22 mouse cellular contexts compared by ENCODE assay signal in genomic region chr2:104318259-104318658, GRCm38 (mm10).
A peak's percentile ranks its signal among the peaks of the same experiment; 100 is the strongest.
DNase-seq lines count a peak whose midpoint lies in the region; ATAC-seq lines count a peak whose summit lies in the region.
"Had no signal": no experiment of that assay in that cellular context is flagged by ENCODE, and none has a peak within 500 bp of the region (broad histone marks: within the 10 kb centered on the region; RNA-seq: fewer than 3 reads in every experiment).

No protein-coding gene starts in this region.

- no peaks in the 10 kb centered on the region for H3K36me3 ChIP-seq in forebrain, embryonic 16.5 days (ENCODE audit: control insufficient read depth, insufficient read depth)
- no peaks in the 10 kb centered on the region for H3K36me3 ChIP-seq in forebrain, embryonic 12.5 days (replicated peaks)
- H3K36me3 ChIP-seq in neural tube, embryonic 15.5 days = no peaks in the 10 kb centered on the region
- H3K36me3 ChIP-seq: embryonic facial prominence, embryonic 12.5 days; G1E; heart, embryonic 15.5 days; limb, embryonic 12.5 days; liver, embryonic 12.5 days; midbrain, embryonic 15.5 days had no signal

- H3K27ac ChIP-seq in forebrain, embryonic 16.5 days (ENCODE audit: low read length) = peak overlapping the region; percentile 79
- H3K27ac ChIP-seq in forebrain, embryonic 12.5 days = no peak overlapping the region
- H3K27ac ChIP-seq in neural tube, embryonic 15.5 days (replicated peaks) = 0 out of 2 replicates have a peak overlapping the region, but pooled peaks have one; percentile 46
- H3K27ac ChIP-seq: embryonic facial prominence, embryonic 12.5 days; heart, embryonic 15.5 days; limb, embryonic 12.5 days; liver, embryonic 12.5 days had no signal

- WGBS in forebrain, embryonic 16.5 days = 63% methylated on average over 2 of the region's 2 CpGs
- WGBS in forebrain, embryonic 12.5 days = 76% methylated on average over 2 of the region's 2 CpGs
- WGBS in neural tube, embryonic 15.5 days = 67% methylated on average over 2 of the region's 2 CpGs

- H3K9ac ChIP-seq in forebrain, embryonic 16.5 days (replicated peaks; ENCODE audit: low read depth, low read length) = no peak overlapping the region
- no peak overlapping the region for H3K9ac ChIP-seq in forebrain, embryonic 12.5 days
- no peak overlapping the region for H3K9ac ChIP-seq in neural tube, embryonic 15.5 days (replicated peaks)
- H3K9ac ChIP-seq: embryonic facial prominence, embryonic 12.5 days; heart, embryonic 15.5 days; limb, embryonic 12.5 days; liver, embryonic 12.5 days; midbrain, embryonic 15.5 days had no signal

- peak; percentile 75 for DNase-seq in left cerebral cortex, postnatal 4 days
- DNase-seq in left cerebral cortex, adult 9 months (ENCODE audit: low spot score in 2 of 2) = no peak
- peak; percentile 75 for DNase-seq in cerebellum, adult 9-10 months
- no peak for DNase-seq in urinary bladder, postnatal 14 days (ENCODE audit: low spot score)
- DNase-seq: gastrocnemius, postnatal 10 days; heart, adult 18-20 months; heart, postnatal 4 days; kidney, adult 2 months; lung, adult 2 months; thymus, postnatal 14 days had no signal

- H3K4me2 ChIP-seq in forebrain, embryonic 16.5 days (ENCODE audit: low read length) = peak overlapping the region; percentile 23; the same call in 1 of the 2 replicates
- H3K4me2 ChIP-seq in forebrain, embryonic 12.5 days = no peak overlapping the region
- no peak overlapping the region for H3K4me2 ChIP-seq in neural tube, embryonic 15.5 days
- H3K4me2 ChIP-seq: embryonic facial prominence, embryonic 12.5 days; heart, embryonic 15.5 days; limb, embryonic 12.5 days; liver, embryonic 12.5 days; midbrain, embryonic 15.5 days had no signal

- no peak for ATAC-seq in forebrain, embryonic 16.5 days
- no peak for ATAC-seq in forebrain, embryonic 12.5 days (ENCODE audit: low FRiP score)
- no peak for ATAC-seq in neural tube, embryonic 15.5 days (ENCODE audit: low FRiP score)
- ATAC-seq in CD4-positive, CD25-positive, alpha-beta regulatory T cell, adult 4 months = no peak
- ATAC-seq: activated CD4-positive, CD25-positive, alpha-beta regulatory T cell, adult 4 months; liver, embryonic 12.5 days had no signal

- intact Hi-C loops in left cerebral cortex, postnatal 4 days (cut with DNase I) = no loop called here

- H3K27me3 ChIP-seq in forebrain, embryonic 16.5 days (replicated peaks; ENCODE audit: control insufficient read depth, insufficient read depth, low read length) = no peaks in the 10 kb centered on the region
- no peaks in the 10 kb centered on the region for H3K27me3 ChIP-seq in forebrain, embryonic 12.5 days
- no peaks in the 10 kb centered on the region for H3K27me3 ChIP-seq in neural tube, embryonic 15.5 days (replicated peaks)
- H3K27me3 ChIP-seq: embryonic facial prominence, embryonic 12.5 days; heart, embryonic 15.5 days; limb, embryonic 12.5 days; midbrain, embryonic 15.5 days had no signal

- no peak overlapping the region for H3K4me3 ChIP-seq in forebrain, embryonic 16.5 days (replicated peaks; ENCODE audit: low read length)
- no peak overlapping the region for H3K4me3 ChIP-seq in forebrain, embryonic 12.5 days (replicated peaks)
- H3K4me3 ChIP-seq in neural tube, embryonic 15.5 days (replicated peaks) = no peak overlapping the region
- H3K4me3 ChIP-seq: embryonic facial prominence, embryonic 12.5 days; heart, embryonic 15.5 days; limb, embryonic 12.5 days; liver, embryonic 12.5 days; megakaryocyte, embryonic 14.5 days; midbrain, embryonic 15.5 days had no signal

- H3K9me3 ChIP-seq in forebrain, embryonic 16.5 days (ENCODE audit: control insufficient read depth, low read length) = no peaks in the 10 kb centered on the region
- no peaks in the 10 kb centered on the region for H3K9me3 ChIP-seq in forebrain, embryonic 12.5 days
- H3K9me3 ChIP-seq in neural tube, embryonic 15.5 days (replicated peaks) = no peaks in the 10 kb centered on the region
- H3K9me3 ChIP-seq: embryonic facial prominence, embryonic 12.5 days; G1E; heart, embryonic 15.5 days; limb, embryonic 12.5 days; liver, embryonic 12.5 days; megakaryocyte, embryonic 14.5 days; midbrain, embryonic 15.5 days had no signal

- H3K4me1 ChIP-seq in forebrain, embryonic 16.5 days (replicated peaks; ENCODE audit: control insufficient read depth, insufficient read depth, low read length) = peaks cover 37% of the 10 kb centered on the region
- peaks cover 3% of the 10 kb centered on the region; the same call in 1 of the 2 replicates for H3K4me1 ChIP-seq in forebrain, embryonic 12.5 days
- H3K4me1 ChIP-seq in neural tube, embryonic 15.5 days = peaks cover 40% of the 10 kb centered on the region
- H3K4me1 ChIP-seq: embryonic facial prominence, embryonic 12.5 days; heart, embryonic 15.5 days; liver, embryonic 12.5 days; megakaryocyte, embryonic 14.5 days had no signal

Comparison
In these comparisons a context has a peak if more than half of its experiments do, and no peak if none do; other contexts are left out.
1. DNase-seq: peak in left cerebral cortex, postnatal 4 days (single experiment) and cerebellum, adult 9-10 months (single experiment); none in left cerebral cortex, adult 9 months (0 of 2) and urinary bladder, postnatal 14 days (single experiment).